Mouse (Mus musculus): ENCODE measurements around the gene Kng2.

DNA sequence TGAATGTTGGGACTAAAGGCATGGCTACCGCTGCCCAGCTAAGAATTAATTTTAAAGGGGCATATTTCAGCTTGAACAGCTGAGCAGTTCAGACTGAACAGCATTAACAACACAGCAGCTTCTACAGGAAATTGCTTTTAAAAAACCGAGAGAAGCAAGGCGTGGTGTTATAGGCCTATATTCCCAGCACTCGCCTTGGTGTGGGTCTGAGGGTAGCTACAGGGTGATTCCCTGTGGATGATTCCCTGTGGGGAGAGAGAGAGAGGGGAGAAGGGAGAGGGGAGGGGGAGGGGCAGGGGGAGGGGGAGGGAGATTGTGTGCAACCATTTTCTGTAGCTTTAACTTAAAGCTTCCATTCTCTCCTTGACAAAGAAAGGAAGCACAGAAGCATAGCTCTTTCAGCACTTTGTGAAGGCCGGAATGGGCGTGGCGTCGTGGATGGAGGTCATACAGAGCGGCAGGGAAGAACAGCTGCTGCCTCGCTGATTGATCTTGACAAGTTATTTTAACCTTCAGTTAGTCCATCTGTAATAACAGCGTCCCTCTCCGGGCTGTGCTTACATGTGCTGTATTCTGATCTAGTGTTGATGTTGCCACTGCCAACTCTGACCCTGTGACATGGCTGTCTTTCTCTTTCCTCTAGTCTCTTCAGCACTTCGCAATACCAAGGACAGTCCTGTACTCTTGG, 73.7 kb downstream of the Kng2 start:
- no peak for TF ChIP-seq CTCF (IDR thresholded peaks at IDR 0.05; ENCODE audit: extremely low read depth, insufficient read length, insufficient replicate concordance, low read depth, low read length)
- TF ChIP-seq POLR2A (IDR thresholded peaks at IDR 0.05; ENCODE audit: low read depth, low read length): no peak
